10 mouse cellular contexts compared by ENCODE assay signal in the genomic region with DNA sequence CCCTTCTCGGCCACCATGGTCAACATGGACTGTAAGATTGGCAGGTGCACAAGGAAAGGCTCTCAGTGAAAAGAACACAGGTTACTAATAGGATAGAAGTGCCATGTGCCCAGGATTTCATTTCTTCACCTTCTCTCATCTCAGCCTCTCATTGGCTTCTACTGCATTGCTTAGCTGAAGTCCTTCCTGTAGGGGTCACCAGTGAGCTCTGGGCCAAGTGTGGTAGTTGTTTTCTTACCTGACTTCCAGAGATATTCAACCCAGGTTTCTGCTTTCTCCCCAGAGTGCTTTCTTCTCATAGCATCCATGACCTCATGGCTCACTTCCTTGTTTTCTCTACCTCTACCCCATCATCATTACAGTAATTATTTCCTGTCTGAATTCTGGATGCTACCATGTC.
DNase-seq lines count a peak whose midpoint lies in the region; TF ChIP-seq lines count a peak whose summit lies in the region.
"Had no signal": no experiment of that assay in that cellular context is flagged by ENCODE, and none has a peak within 500 bp of the region (broad histone marks: within the 10 kb centered on the region; RNA-seq: fewer than 3 reads in every experiment).

No protein-coding gene starts in this region.

- H3K4me3 ChIP-seq in spleen, adult 2 months (ENCODE audit: extremely low read depth, insufficient read depth, insufficient read length) = no peak overlapping the region
- H3K4me3 ChIP-seq: heart, embryonic 13.5 days had no signal

- WGBS in spleen, adult 2 months = 84% methylated on average over 1 of the region's 1 CpGs

- intact Hi-C loops in left cerebral cortex, postnatal 36 days (cut with DNase I) = no loop called here

- no peaks in the 10 kb centered on the region for H3K27me3 ChIP-seq in spleen, adult 2 months (ENCODE audit: control insufficient read depth, insufficient read depth, low read length)
- H3K27me3 ChIP-seq: heart, embryonic 13.5 days had no signal

- peak; percentile 12 to 17 for DNase-seq in adrenal gland, postnatal 36 days
- no peak for DNase-seq in adrenal gland, postnatal 25 days
- DNase-seq in spleen, adult 2 months (ENCODE audit: low read depth in 1 of 2, low spot score in 2 of 2) = peak in 1 of 2 experiments; percentile 6
- DNase-seq in spleen, adult 12 weeks (ENCODE audit: low spot score) = no peak
- DNase-seq in lung, postnatal 10 days = peak; percentile 18
- DNase-seq in urinary bladder, postnatal 36 days (ENCODE audit: low spot score in 2 of 2) = no peak
- DNase-seq in left cerebral cortex, postnatal 36 days (ENCODE audit: low spot score in 2 of 2) = no peak
- no peak for DNase-seq in right cerebral cortex, postnatal 4 days
- DNase-seq: cerebellum, adult 18-20 months had no signal

- no peak for TF ChIP-seq POLR2A in spleen, adult 2 months (IDR thresholded peaks at IDR 0.05; ENCODE audit: low read depth, low read length)

- TF ChIP-seq CTCF in spleen, adult 2 months (IDR thresholded peaks at IDR 0.05; ENCODE audit: extremely low read depth, insufficient read depth, insufficient read length, insufficient replicate concordance) = peak; percentile 22; the same call in 1 of the 2 replicates

- no peak overlapping the region for H3K27ac ChIP-seq in spleen, adult 2 months (ENCODE audit: insufficient read depth, low read length)
- H3K27ac ChIP-seq: heart, embryonic 13.5 days had no signal

- no peaks in the 10 kb centered on the region for H3K36me3 ChIP-seq in spleen, adult 2 months (ENCODE audit: control insufficient read depth, insufficient read depth, low read length)
- H3K36me3 ChIP-seq: heart, embryonic 13.5 days had no signal

- H3K4me1 ChIP-seq in spleen, adult 2 months (ENCODE audit: control insufficient read depth, insufficient read depth, insufficient read length) = no peaks in the 10 kb centered on the region
- H3K4me1 ChIP-seq: heart, embryonic 13.5 days had no signal

Comparison
In these comparisons a context has a peak if more than half of its experiments do, and no peak if none do; other contexts are left out.
1. DNase-seq: peak in adrenal gland, postnatal 36 days (2 of 2) and lung, postnatal 10 days (single experiment); none in adrenal gland, postnatal 25 days (single experiment), spleen, adult 12 weeks (single experiment), urinary bladder, postnatal 36 days (0 of 2), left cerebral cortex, postnatal 36 days (0 of 2) and right cerebral cortex, postnatal 4 days (single experiment).